Mouse (Mus musculus) cerebellum, adult 2 months (tissue): ENCODE results near the gene Slc6a20b. TPM values are rescaled to one million over a fixed set of nuclear protein-coding genes. Genes with fewer than 3 reads are reported as not detected.

Experiments
- DNase-seq, 2 experiments: peaks; one replicate each; pipeline ENCODE4 v3.0.0; 2021
- H3K27ac ChIP-seq: fragments of 200-500 bp; 2 replicates; pipeline ENCODE4 v1.5.1; 2012; ENCODE audit warnings: low read length, control low read depth, inconsistent platforms; ENCODE audit not compliant: insufficient read depth
- H3K27me3 ChIP-seq: fragments of 200-500 bp; 2 replicates; pipeline ENCODE4 v1.6.1; 2012; ENCODE audit warnings: inconsistent platforms, mild to moderate bottlenecking, low read length, moderate library complexity; ENCODE audit not compliant: control insufficient read depth, insufficient read depth
- H3K4me1 ChIP-seq: fragments of 200-500 bp; 2 replicates; pipeline ENCODE4 v1.6.1; 2011; ENCODE audit warnings: low read length; ENCODE audit not compliant: control insufficient read depth, insufficient read depth
- H3K4me3 ChIP-seq: fragments of 200-500 bp; replicated peaks from 2 replicates; pipeline ENCODE3; 2011; ENCODE audit warnings: mild to moderate bottlenecking, low read depth, low read length, control low read depth; ENCODE audit not compliant: insufficient read depth
- CTCF ChIP-seq: fragments of 200-500 bp; IDR thresholded peaks from 2 replicates; pipeline ENCODE4 v1.5.1; 2011; ENCODE audit warnings: low read depth, mild to moderate bottlenecking, control low read depth, low read length, moderate library complexity, borderline replicate concordance; ENCODE audit not compliant: insufficient read depth
- POLR2A ChIP-seq: fragments of 200-500 bp; IDR thresholded peaks from 2 replicates; pipeline ENCODE4 v1.6.1; 2011; ENCODE audit warnings: low read length, control low read depth, borderline replicate concordance; ENCODE audit not compliant: insufficient read depth
- WGBS: fragments of 180-500 bp; shearing (Covaris S2); methylation state at CpG from one replicate; pipeline ENCODE4 v1.1.7; 2018; 5-methylcytosine and 5-hydroxymethylcytosine counted together
- polyA plus RNA-seq: library from polyadenylated mRNA; depleted of rRNA; stranded (reverse); fragments of >200 nt; gene quantifications from 2 replicates; pipeline ENCODE4 v1.2.3, GENCODE M21; 2012; rRNA removed

The Slc6a20b gene
- polyA plus RNA-seq, 1 experiment, result 0.25 TPM

DNA sequence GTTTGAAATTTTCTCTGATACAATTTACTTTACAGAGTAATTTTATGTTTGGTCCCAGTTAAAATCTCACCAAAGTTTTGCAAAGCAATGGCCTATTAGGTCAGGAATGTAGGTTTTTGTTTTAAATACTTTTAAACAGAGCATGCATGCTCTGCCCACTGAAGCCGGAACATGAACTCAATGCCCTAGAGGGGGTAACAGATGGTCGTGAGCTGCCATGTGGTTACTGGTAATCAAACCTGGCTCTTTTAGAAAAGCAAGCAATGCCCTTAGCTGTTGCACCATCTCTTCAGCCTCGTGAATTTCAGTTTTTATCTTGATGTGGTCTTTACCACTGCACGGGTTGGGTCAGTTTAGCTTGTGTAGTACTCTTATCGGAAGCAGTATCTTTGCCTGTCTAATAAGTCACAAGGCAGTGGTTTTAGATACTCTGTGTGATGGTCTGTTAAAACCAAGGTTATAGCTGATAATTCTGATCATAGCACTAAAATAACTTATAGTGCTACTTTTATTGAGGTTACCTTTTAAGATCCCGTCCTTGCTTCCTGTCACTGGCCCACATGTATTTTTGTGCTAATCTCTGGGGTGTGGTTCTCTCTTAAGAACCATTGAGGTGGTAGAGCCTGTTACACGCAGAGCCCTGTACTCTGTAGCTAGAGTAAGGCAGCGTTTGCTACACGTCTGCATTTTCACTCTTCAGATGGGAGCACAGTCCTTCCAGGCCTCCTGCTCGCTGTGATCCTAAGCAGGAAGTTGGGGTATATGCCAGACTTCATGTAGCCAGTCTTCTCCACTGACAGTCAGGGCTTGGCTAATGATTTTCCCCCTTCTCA is 54.8 kb downstream of the Slc6a20b start:
- 30% methylated on average over 10 of the region's 10 CpGs for WGBS
- peak; percentile 24 to 51 for DNase-seq
- Histone ChIP-seq H3K27me3 (no peaks in the 10 kb centered on the region), H3K4me1 (peaks cover 7% of the 10 kb centered on the region; the same call in 1 of the 2 replicates), H3K4me3 (no peak overlapping the region), H3K27ac (peak overlapping the region; percentile 15; the same call in 1 of the 2 replicates)
- no peak for TF ChIP-seq POLR2A
- TF ChIP-seq CTCF, result no peak

DNA sequence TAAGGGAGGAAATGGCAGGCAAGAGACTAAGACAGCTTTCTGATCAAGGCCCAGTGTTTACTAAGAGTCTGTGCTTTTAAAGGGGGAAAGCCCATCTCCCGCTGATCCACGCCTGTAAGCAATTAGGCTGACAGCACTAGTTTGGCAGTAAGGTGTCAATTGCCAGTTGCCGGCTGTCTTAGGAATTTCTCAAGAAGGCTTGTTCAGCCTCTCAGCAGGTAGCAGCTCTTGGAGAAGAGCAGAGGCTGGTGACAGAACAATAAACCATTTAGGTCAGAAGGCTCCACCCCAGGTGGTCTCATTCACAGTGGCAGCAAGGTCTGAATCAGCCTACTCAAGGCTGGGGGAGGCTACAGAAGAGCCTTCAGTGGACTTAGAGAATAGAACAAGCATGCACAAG is 77.8 kb downstream of the Slc6a20b start:
- TF ChIP-seq CTCF (no peak), POLR2A (no peak)
- Histone ChIP-seq H3K4me3 (no peak overlapping the region), H3K4me1 (no peaks in the 10 kb centered on the region), H3K27ac (no peak overlapping the region), H3K27me3 (no peaks in the 10 kb centered on the region)
- 12% methylated on average over 3 of the region's 3 CpGs for WGBS
- peak in 1 of 2 experiments; percentile 20 for DNase-seq

Other genes with a start within 250 kb of the Slc6a20b start
- gene Limd1, start 153.9 kb downstream of the Slc6a20b start, polyA plus RNA-seq, result 5.9 and 6.5 TPM in 2 replicates
- 57.1 and 58.1 TPM in 2 replicates for gene Sacm1l, start 102.8 kb downstream of the Slc6a20b start, polyA plus RNA-seq
- gene Ccr9, start 45.9 kb upstream of the Slc6a20b start, polyA plus RNA-seq, result 0.11 and 0.20 TPM in 2 replicates
- gene Slc6a20a, start 46.3 kb upstream of the Slc6a20b start, polyA plus RNA-seq, result 10.8 and 18.8 TPM in 2 replicates
- 22.4 and 25.3 TPM in 2 replicates for gene Lztfl1, start 85.1 kb upstream of the Slc6a20b start, polyA plus RNA-seq
- 0.06 and 0.07 TPM in 2 replicates for gene Cxcr6, start 173.9 kb upstream of the Slc6a20b start, polyA plus RNA-seq
- gene Fyco1, start 219.3 kb upstream of the Slc6a20b start, polyA plus RNA-seq, result 17.6 and 18.0 TPM in 2 replicates
- gene Xcr1, start 229.5 kb upstream of the Slc6a20b start, polyA plus RNA-seq, result not detected in 2 replicates